Mouse (Mus musculus) right cerebral cortex, adult 18-20 months (tissue): ENCODE measurements at regions not wholly inside any gene's neighbourhood (a gene's known extent, or its start where the extent isn't known, plus 50 kb on each side); places are given as distances from the start of the nearest gene placed in this dataset.

Source experiments
- DNase-seq: peaks from one replicate; pipeline ENCODE4 v3.0.0; 2022; ENCODE audit warnings: mixed read lengths

DNA sequence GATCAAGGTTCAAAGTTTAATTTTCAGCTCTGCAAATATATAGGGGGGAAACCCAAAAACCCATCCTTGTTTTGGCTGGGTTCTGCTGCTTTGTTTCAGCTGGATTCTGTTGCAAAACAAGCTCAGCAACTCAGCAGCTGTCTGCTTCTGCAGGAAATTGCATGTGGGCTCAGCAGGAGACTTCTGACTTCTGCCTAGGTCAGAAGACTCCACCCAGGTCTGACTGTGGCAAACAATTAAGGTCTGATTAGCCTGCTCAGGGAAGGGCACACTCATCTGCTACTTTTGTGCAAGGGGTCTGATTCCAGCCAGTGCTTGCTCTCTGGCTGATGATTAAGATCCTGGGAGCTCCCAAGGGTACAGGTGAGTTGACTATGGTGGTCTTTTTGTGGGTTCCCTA is 428.7 kb upstream of the Luzp2 start:
- no peak for DNase-seq

DNA sequence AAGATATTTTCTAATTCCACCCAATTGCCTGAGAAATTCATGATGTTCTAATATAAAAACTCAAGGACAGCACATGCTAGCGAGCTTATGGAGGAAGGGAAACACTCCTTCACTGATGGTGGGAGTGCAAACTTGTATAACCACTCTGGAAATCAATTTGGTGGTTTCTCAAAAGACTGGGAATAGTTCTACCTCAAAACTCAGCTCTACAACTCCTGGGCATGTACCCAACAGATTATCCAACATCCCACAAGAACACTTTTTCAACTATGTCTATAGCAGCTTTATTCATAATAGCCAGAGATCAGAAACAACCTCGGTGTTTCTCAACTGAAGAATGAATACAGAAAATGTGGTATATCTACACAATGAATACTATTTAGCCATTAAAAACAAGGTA is 427.5 kb upstream of the Luzp2 start:
- peak; percentile 1 for DNase-seq
